Mouse (Mus musculus) testis, adult 2 months (tissue): ENCODE results near the gene Fbxl3. TPM values are rescaled to one million over a fixed set of nuclear protein-coding genes. Genes with fewer than 3 reads are reported as not detected.

Source experiments
- H3K27ac ChIP-seq: fragments of 200-500 bp; 2 replicates; pipeline ENCODE4 v1.5.1; 2012; ENCODE audit warnings: low read depth, low read length; ENCODE audit not compliant: control insufficient read depth, insufficient read depth
- H3K27me3 ChIP-seq: fragments of 200-500 bp; 2 replicates; pipeline ENCODE4 v1.6.1; 2012; ENCODE audit warnings: mild to moderate bottlenecking, low read length, moderate library complexity; ENCODE audit not compliant: control insufficient read depth, insufficient read depth
- H3K36me3 ChIP-seq: fragments of 200-500 bp; 2 replicates; pipeline ENCODE4 v1.6.1; 2012; ENCODE audit warnings: mild to moderate bottlenecking, low read length; ENCODE audit not compliant: control insufficient read depth, insufficient read depth
- H3K4me1 ChIP-seq: fragments of 200-500 bp; 2 replicates; pipeline ENCODE4 v1.6.1; 2012; ENCODE audit warnings: low read length; ENCODE audit not compliant: control insufficient read depth, insufficient read depth
- H3K4me3 ChIP-seq: fragments of 200-500 bp; 2 replicates; pipeline ENCODE4 v1.5.1; 2012; ENCODE audit warnings: low read depth, mild to moderate bottlenecking, low read length, moderate library complexity, mixed read lengths; ENCODE audit not compliant: control insufficient read depth
- CTCF ChIP-seq: fragments of 200-500 bp; IDR thresholded peaks from 2 replicates; pipeline ENCODE4 v1.5.1; 2012; ENCODE audit warnings: low read depth, mild to moderate bottlenecking, inconsistent platforms, low read length, moderate library complexity; ENCODE audit not compliant: control insufficient read depth, insufficient read depth, insufficient replicate concordance
- POLR2A ChIP-seq: fragments of 200-500 bp; IDR thresholded peaks from 2 replicates; pipeline ENCODE4 v1.6.1; 2012; ENCODE audit warnings: low read depth, mild to moderate bottlenecking, inconsistent platforms, low read length, moderate library complexity; ENCODE audit not compliant: control insufficient read depth
- polyA plus RNA-seq: library from polyadenylated mRNA; depleted of rRNA; stranded (reverse); fragments of >200 nt; gene quantifications from 2 replicates; pipeline ENCODE4 v1.2.3, GENCODE M21; 2012

Fbxl3 gene
- polyA plus RNA-seq, 1 experiment = 33.2 TPM

GRCm38 (mm10) chr14:103058998-103059397 is 40.4 kb downstream of the Fbxl3 start:
- Histone ChIP-seq H3K4me3 (no peak overlapping the region), H3K4me1 (peaks cover 9% of the 10 kb centered on the region), H3K36me3 (no peaks in the 10 kb centered on the region), H3K27me3 (no peaks in the 10 kb centered on the region), H3K27ac (no peak overlapping the region)
- TF ChIP-seq POLR2A (no peak), CTCF (no peak)

- Histone ChIP-seq H3K4me1 (peaks cover 9% of the 10 kb centered on the region), H3K27ac (no peak overlapping the region), H3K27me3 (no peaks in the 10 kb centered on the region), H3K4me3 (no peak overlapping the region), H3K36me3 (no peaks in the 10 kb centered on the region)
- no peak for TF ChIP-seq CTCF
- no peak for TF ChIP-seq POLR2A
These were observed 42.8 kb downstream of the Fbxl3 start for GRCm38 (mm10) chr14:103056601-103057000.

- Histone ChIP-seq H3K27ac (no peak overlapping the region), H3K4me1 (peaks cover 8% of the 10 kb centered on the region), H3K27me3 (no peaks in the 10 kb centered on the region), H3K4me3 (no peak overlapping the region), H3K36me3 (no peaks in the 10 kb centered on the region)
- TF ChIP-seq POLR2A = no peak
- TF ChIP-seq CTCF = no peak
These were observed 44.6 kb downstream of the Fbxl3 start for GRCm38 (mm10) chr14:103054731-103055130.

- TF ChIP-seq CTCF (peak; percentile 97; the same call in 1 of the 2 replicates), POLR2A (no peak)
- H3K4me3 ChIP-seq = no peak overlapping the region
- no peaks in the 10 kb centered on the region for H3K27me3 ChIP-seq
- H3K4me1 ChIP-seq = peaks cover 8% of the 10 kb centered on the region
- H3K36me3 ChIP-seq = no peaks in the 10 kb centered on the region
- H3K27ac ChIP-seq = no peak overlapping the region
These were observed 48.1 kb downstream of the Fbxl3 start for GRCm38 (mm10) chr14:103051159-103051769.

- Histone ChIP-seq H3K27ac (no peak overlapping the region), H3K27me3 (no peaks in the 10 kb centered on the region), H3K4me3 (no peak overlapping the region), H3K4me1 (peaks cover 2% of the 10 kb centered on the region), H3K36me3 (no peaks in the 10 kb centered on the region)
- TF ChIP-seq POLR2A (no peak), CTCF (no peak)
These were observed 50.9 kb downstream of the Fbxl3 start for GRCm38 (mm10) chr14:103048292-103049086.

- no peak for TF ChIP-seq POLR2A
- TF ChIP-seq CTCF = no peak
- H3K27me3 ChIP-seq = no peaks in the 10 kb centered on the region
These were observed 52.7 kb downstream of the Fbxl3 start, which contains the start of gene Acod1 for GRCm38 (mm10) chr14:103046677-103047076. Gene Acod1, plus strand, starts transcription at chr14:103046977.

GRCm38 (mm10) chr14:103037016-103037415 is 62.4 kb downstream of the Fbxl3 start:
- H3K4me3 ChIP-seq = no peak overlapping the region
- no peaks in the 10 kb centered on the region for H3K27me3 ChIP-seq
- peaks cover 4% of the 10 kb centered on the region for H3K4me1 ChIP-seq
- H3K27ac ChIP-seq = no peak overlapping the region
- TF ChIP-seq POLR2A (no peak), CTCF (no peak)
- H3K36me3 ChIP-seq = no peaks in the 10 kb centered on the region

More at GRCm38 (mm10) chr14:103046677-103047076, 52.7 kb downstream of the Fbxl3 start, which contains the start of gene Acod1:
- Histone ChIP-seq H3K4me1 (peaks cover 2% of the 10 kb centered on the region; the same call in 1 of the 2 replicates), H3K27ac (no peak within 1 kb of the TSS), H3K4me3 (no peak within 1 kb of the TSS), H3K36me3 (no peaks in the 10 kb centered on the region)

- H3K27ac ChIP-seq = no peak overlapping the region
- H3K4me3 ChIP-seq = no peak overlapping the region
- H3K4me1 ChIP-seq = peaks cover 4% of the 10 kb centered on the region
- TF ChIP-seq CTCF = no peak
- TF ChIP-seq POLR2A = no peak
- H3K27me3 ChIP-seq = no peaks in the 10 kb centered on the region
- H3K36me3 ChIP-seq = no peaks in the 10 kb centered on the region
These were observed 65.3 kb downstream of the Fbxl3 start for GRCm38 (mm10) chr14:103034076-103034475.
